Mouse (Mus musculus) hindbrain, embryonic 16.5 days (tissue): ENCODE measurements around the gene Arvcf. TPM values are rescaled to one million over a fixed set of nuclear protein-coding genes. Genes with fewer than 3 reads are reported as not detected.
A peak's percentile ranks its signal among the peaks of the same experiment; 100 is the strongest.

Experiments
- ATAC-seq: fragments of 200-750 bp; cut with Nextera tagmentation; 2 replicates; pipeline ENCODE4 v1.8.0; 2017; ENCODE audit warnings: moderate TSS enrichment, moderate library complexity
- H3K27ac ChIP-seq: fragments of 300-500 bp; sonication (generic); 2 replicates; pipeline ENCODE4 v1.5.1; 2014; ENCODE audit warnings: low read depth, mild to moderate bottlenecking, control low read depth, low read length, moderate library complexity
- H3K27me3 ChIP-seq: fragments of 300-500 bp; sonication (generic); replicated peaks from 2 replicates; pipeline ENCODE4 v1.6.1; 2014; ENCODE audit warnings: low read length; ENCODE audit not compliant: control insufficient read depth, insufficient read depth
- H3K36me3 ChIP-seq: fragments of 300-500 bp; sonication (generic); 2 replicates; pipeline ENCODE4 v1.6.1; 2014; ENCODE audit warnings: mild to moderate bottlenecking, low read length, moderate library complexity, mixed read lengths; ENCODE audit not compliant: control insufficient read depth, insufficient read depth
- H3K4me1 ChIP-seq: fragments of 300-500 bp; sonication (generic); 2 replicates; pipeline ENCODE4 v1.6.1; 2014; ENCODE audit warnings: low read depth, low read length; ENCODE audit not compliant: control insufficient read depth, insufficient read depth
- H3K4me2 ChIP-seq: fragments of 300-500 bp; sonication (generic); 2 replicates; pipeline ENCODE4 v1.6.1; 2014; ENCODE audit warnings: mild to moderate bottlenecking, low read length, control low read depth, moderate library complexity
- H3K4me3 ChIP-seq: fragments of 300-500 bp; sonication (generic); 2 replicates; pipeline ENCODE4 v1.5.1; 2014; ENCODE audit warnings: mild to moderate bottlenecking, low read length, control low read depth, moderate library complexity
- H3K9ac ChIP-seq: fragments of 300-500 bp; sonication (generic); 2 replicates; pipeline ENCODE4 v1.6.1; 2014; ENCODE audit warnings: low read depth, mild to moderate bottlenecking, control low read depth, low read length, moderate library complexity
- H3K9me3 ChIP-seq: fragments of 300-500 bp; sonication (generic); 2 replicates; pipeline ENCODE4 v1.6.1; 2014; ENCODE audit warnings: mild to moderate bottlenecking, low read length, moderate library complexity; ENCODE audit not compliant: control insufficient read depth
- WGBS: fragments of 180-500 bp; shearing (Covaris S2); extraction: QIAGEN DNeasy Blood & Tissue Kit; methylation state at CpG from one replicate; pipeline ENCODE4 v1.1.7; 2014; 5-methylcytosine and 5-hydroxymethylcytosine counted together
- polyA plus RNA-seq: library from polyadenylated mRNA; unstranded; fragments of >200 nt; fragmentation: Nextera tagmentation; extraction: Ambion mirVana; gene quantifications from 2 replicates; pipeline ENCODE4 v1.2.1, GENCODE M21; 2015

Gene Arvcf
- polyA plus RNA-seq, 1 experiment from 2014 or later, result 68.3 TPM

- Histone ChIP-seq H3K27me3 (no peaks in the 10 kb centered on the region), H3K36me3 (peaks cover 3% of the 10 kb centered on the region), H3K9me3 (no peaks in the 10 kb centered on the region), H3K9ac (no peak overlapping the region), H3K4me3 (no peak overlapping the region), H3K27ac (peak overlapping the region; percentile 6; the same call in 1 of the 2 replicates), H3K4me2 (no peak overlapping the region), H3K4me1 (peaks cover 3% of the 10 kb centered on the region; the same call in 1 of the 2 replicates)
- WGBS, result 80% methylated on average over 3 of the region's 3 CpGs
- ATAC-seq, result no peak
Observed at GRCm38 (mm10) chr16:18416837-18417236, 68.9 kb downstream of the Arvcf start.

GRCm38 (mm10) chr16:18417491-18417890 lies 69.5 kb downstream of the Arvcf start:
- 90% methylated on average over 5 of the region's 5 CpGs for WGBS
- Histone ChIP-seq H3K4me2 (no peak overlapping the region), H3K9ac (no peak overlapping the region)

GRCm38 (mm10) chr16:18418756-18419602 lies 71.0 kb downstream of the Arvcf start:
- 0 out of 2 replicates have a peak, but pooled peaks have one; percentile 10 for ATAC-seq
- Histone ChIP-seq H3K27ac (no peak overlapping the region), H3K4me2 (no peak overlapping the region), H3K9me3 (no peaks in the 10 kb centered on the region), H3K4me3 (no peak overlapping the region), H3K36me3 (peaks cover 3% of the 10 kb centered on the region; the same call in 1 of the 2 replicates), H3K9ac (no peak overlapping the region), H3K27me3 (no peaks in the 10 kb centered on the region), H3K4me1 (peaks cover 3% of the 10 kb centered on the region)
- 86% methylated on average over 4 of the region's 4 CpGs for WGBS

More at GRCm38 (mm10) chr16:18417491-18417890, 69.5 kb downstream of the Arvcf start:
- Histone ChIP-seq H3K9me3 (no peaks in the 10 kb centered on the region), H3K27ac (no peak overlapping the region), H3K4me3 (no peak overlapping the region), H3K27me3 (no peaks in the 10 kb centered on the region), H3K36me3 (peaks cover 3% of the 10 kb centered on the region; the same call in 1 of the 2 replicates), H3K4me1 (no peaks in the 10 kb centered on the region)
- no peak for ATAC-seq

- no peaks in the 10 kb centered on the region for H3K9me3 ChIP-seq
- no peak overlapping the region for H3K4me2 ChIP-seq
- no peak overlapping the region for H3K4me3 ChIP-seq
- H3K27me3 ChIP-seq, result no peaks in the 10 kb centered on the region
- 94% methylated on average over 1 of the region's 1 CpGs for WGBS
- no peak overlapping the region for H3K9ac ChIP-seq
- peaks cover 10% of the 10 kb centered on the region for H3K4me1 ChIP-seq
- no peak for ATAC-seq
- peaks cover 3% of the 10 kb centered on the region; the same call in 1 of the 2 replicates for H3K36me3 ChIP-seq
- H3K27ac ChIP-seq, result no peak overlapping the region
Observed at GRCm38 (mm10) chr16:18419603-18420026, 71.6 kb downstream of the Arvcf start.

DNA sequence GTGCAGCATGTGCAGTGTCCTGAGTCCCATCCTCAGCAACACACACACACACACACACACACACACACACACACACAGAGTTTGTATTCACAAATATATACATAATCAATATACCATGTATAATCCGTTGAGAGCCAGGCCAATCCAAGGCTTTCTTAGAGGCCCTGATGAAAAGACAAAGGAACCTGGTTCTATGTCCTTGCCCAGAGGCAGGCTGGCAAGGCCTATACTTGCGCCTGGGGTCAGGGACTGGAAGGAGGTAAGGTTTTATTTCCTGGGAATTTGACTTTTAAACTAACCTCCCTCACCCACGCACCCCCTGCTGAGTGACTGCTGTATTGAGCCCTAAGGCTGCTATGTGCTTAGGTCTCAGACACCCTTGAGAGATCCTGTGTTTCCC lies 72.6 kb downstream of the Arvcf start:
- WGBS, result 63% methylated on average over 3 of the region's 3 CpGs
- H3K27me3 ChIP-seq, result no peaks in the 10 kb centered on the region
- H3K27ac ChIP-seq, result no peak overlapping the region
- H3K9me3 ChIP-seq, result no peaks in the 10 kb centered on the region
- no peak overlapping the region for H3K4me3 ChIP-seq
- peaks cover 16% of the 10 kb centered on the region for H3K4me1 ChIP-seq
- no peak for ATAC-seq
- H3K4me2 ChIP-seq, result no peak overlapping the region
- no peak overlapping the region for H3K9ac ChIP-seq
- H3K36me3 ChIP-seq, result no peaks in the 10 kb centered on the region

DNA sequence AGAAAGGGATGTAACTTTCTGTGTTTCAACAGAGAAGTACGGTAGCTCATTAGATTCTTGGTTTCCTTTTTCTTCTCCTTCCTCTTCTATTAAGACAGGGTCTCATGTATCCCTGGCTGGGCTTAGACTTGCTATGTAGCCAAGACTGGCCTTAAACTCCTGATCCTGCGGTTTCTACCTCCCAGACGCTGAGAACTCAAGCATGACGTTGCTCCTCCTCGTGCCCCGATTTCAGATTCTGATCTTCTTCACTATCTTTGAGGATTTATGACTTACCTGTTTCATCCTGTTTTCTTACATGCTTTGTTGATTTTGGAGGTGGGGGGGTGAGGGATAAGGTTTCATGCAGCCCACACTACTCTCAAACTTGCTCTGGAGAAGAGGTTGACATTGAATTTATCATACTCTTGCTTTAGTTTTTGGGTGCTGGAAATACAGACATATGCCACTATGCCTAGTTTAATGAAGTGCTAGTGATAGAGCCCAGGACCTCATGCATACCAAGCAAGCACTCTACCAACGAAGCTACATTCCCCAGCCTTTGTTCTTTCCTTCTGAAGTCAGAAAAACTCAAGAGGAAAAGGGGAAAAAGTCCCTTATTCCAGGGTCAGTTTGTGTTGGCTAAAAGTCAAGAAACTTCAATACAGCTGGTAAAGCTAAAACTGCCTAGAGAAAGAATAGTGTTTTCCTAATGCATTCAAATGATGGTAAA lies 75.4 kb downstream of the Arvcf start:
- no peak overlapping the region for H3K9ac ChIP-seq
- H3K36me3 ChIP-seq, result no peaks in the 10 kb centered on the region
- WGBS, result 89% methylated on average over 7 of the region's 7 CpGs
- H3K27ac ChIP-seq, result no peak overlapping the region
- no peak overlapping the region for H3K4me3 ChIP-seq
- no peaks in the 10 kb centered on the region for H3K27me3 ChIP-seq
- H3K4me2 ChIP-seq, result no peak overlapping the region
- H3K9me3 ChIP-seq, result no peaks in the 10 kb centered on the region
- ATAC-seq, result no peak
- peaks cover 27% of the 10 kb centered on the region for H3K4me1 ChIP-seq

GRCm38 (mm10) chr16:18423915-18424265 lies 75.9 kb downstream of the Arvcf start:
- H3K9ac ChIP-seq, result no peak overlapping the region
- H3K36me3 ChIP-seq, result no peaks in the 10 kb centered on the region
- peaks cover 27% of the 10 kb centered on the region for H3K4me1 ChIP-seq
- ATAC-seq, result no peak
- H3K9me3 ChIP-seq, result no peaks in the 10 kb centered on the region
- no peak overlapping the region for H3K4me2 ChIP-seq
- H3K4me3 ChIP-seq, result no peak overlapping the region
- H3K27me3 ChIP-seq, result no peaks in the 10 kb centered on the region
- WGBS, result 81% methylated on average over 5 of the region's 5 CpGs
- H3K27ac ChIP-seq, result no peak overlapping the region

GRCm38 (mm10) chr16:18424364-18425045 lies 76.5 kb downstream of the Arvcf start:
- no peak overlapping the region; the same call in 1 of the 2 replicates for H3K4me3 ChIP-seq
- no peaks in the 10 kb centered on the region for H3K9me3 ChIP-seq
- no peak overlapping the region for H3K27ac ChIP-seq
- peak overlapping the region; percentile 87 for H3K4me2 ChIP-seq
- no peaks in the 10 kb centered on the region for H3K36me3 ChIP-seq
- no peaks in the 10 kb centered on the region for H3K27me3 ChIP-seq
- H3K9ac ChIP-seq, result no peak overlapping the region; the same call in 1 of the 2 replicates
- WGBS, result 73% methylated on average over 11 of the region's 11 CpGs
- no peak for ATAC-seq
- H3K4me1 ChIP-seq, result peaks cover 27% of the 10 kb centered on the region
